Mouse (Mus musculus) olfactory bulb, adult 2 months (tissue): ENCODE results near the gene Birc7.

Experiments used
- CTCF ChIP-seq: fragments of 200-500 bp; IDR thresholded peaks from 2 replicates; pipeline ENCODE4 v1.5.1; 2012; ENCODE audit warnings: low read depth, mild to moderate bottlenecking, low read length, moderate library complexity; ENCODE audit not compliant: insufficient read depth
- POLR2A ChIP-seq: fragments of 200-500 bp; IDR thresholded peaks from 2 replicates; pipeline ENCODE4 v1.6.1; 2012; ENCODE audit warnings: mild to moderate bottlenecking, low read depth, low read length, moderate library complexity; ENCODE audit not compliant: insufficient read depth

GRCm38 (mm10) chr2:180879365-180880067 lies 49.3 kb upstream of the Birc7 start:
- TF ChIP-seq CTCF: no peak
- no peak for TF ChIP-seq POLR2A
